Mouse (Mus musculus): ENCODE measurements around the gene Ngrn. TPM values are rescaled to one million over a fixed set of nuclear protein-coding genes. Genes with fewer than 3 reads are reported as not detected.
A peak's percentile ranks its signal among the peaks of the same experiment; 100 is the strongest.

Ngrn gene
- polyA plus RNA-seq, 1 experiment from 2014 or later, result 73.8 TPM

DNA sequence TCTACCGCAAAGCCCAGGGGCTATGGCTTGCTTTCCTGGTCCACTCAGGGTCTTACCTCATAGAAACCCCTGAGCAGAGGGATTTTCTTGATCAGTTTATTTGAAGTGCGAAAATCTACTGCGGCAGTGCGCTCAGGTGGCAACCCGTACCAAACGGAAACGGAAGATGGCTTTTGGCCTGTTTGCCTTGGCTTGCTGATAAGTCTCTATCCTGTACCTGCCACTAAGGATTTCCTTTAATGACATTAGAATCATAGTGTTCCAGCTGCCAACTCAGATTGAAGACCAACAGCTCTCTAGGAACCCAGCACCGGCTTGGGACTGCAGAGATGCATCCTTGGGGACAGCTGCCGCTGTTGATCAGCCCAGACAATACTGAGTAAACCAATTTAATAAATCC is 27.2 kb upstream of the Ngrn start:
- H3K4me2 ChIP-seq, result peak overlapping the region; percentile 70
- H3K4me1 ChIP-seq (replicated peaks), result peaks cover 29% of the 10 kb centered on the region
- WGBS, result 80% methylated on average over 9 of the region's 9 CpGs
- H3K36me3 ChIP-seq, result peaks cover 4% of the 10 kb centered on the region; the same call in 1 of the 2 replicates
- H3K27me3 ChIP-seq, result 0 out of 2 replicates have a peak, but pooled peaks cover 5% of the 10 kb centered on the region
- no peak for ATAC-seq (ENCODE audit: low FRiP score, low read depth)
- H3K9me3 ChIP-seq, result no peaks in the 10 kb centered on the region
- no peak overlapping the region for H3K9ac ChIP-seq
- H3K27ac ChIP-seq (replicated peaks), result no peak overlapping the region
- peak overlapping the region; percentile 93 for H3K4me3 ChIP-seq

DNA sequence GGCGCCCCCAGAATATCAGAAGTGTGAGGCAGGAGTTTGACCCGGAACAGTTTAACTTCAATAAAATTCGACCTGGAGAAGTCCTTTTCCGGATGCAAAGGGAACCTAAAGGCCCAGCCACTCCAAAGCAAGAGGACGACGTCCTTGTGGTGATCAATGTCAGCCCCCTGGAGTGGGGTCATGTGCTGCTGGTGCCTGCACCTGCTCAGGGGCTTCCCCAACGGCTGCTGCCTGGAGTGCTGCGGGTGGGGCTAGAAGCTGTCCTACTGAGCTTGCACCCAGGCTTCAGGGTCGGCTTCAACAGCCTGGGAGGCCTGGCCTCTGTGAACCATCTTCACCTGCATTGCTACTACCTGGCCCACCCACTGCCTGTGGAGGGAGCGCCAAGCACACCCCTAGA is 22.5 kb upstream of the Ngrn start:
- peaks cover 16% of the 10 kb centered on the region for H3K4me1 ChIP-seq (replicated peaks)
- H3K4me3 ChIP-seq, result no peak overlapping the region
- H3K9me3 ChIP-seq, result no peaks in the 10 kb centered on the region
- peaks cover 17% of the 10 kb centered on the region; the same call in 1 of the 2 replicates for H3K36me3 ChIP-seq
- H3K27me3 ChIP-seq, result no peaks in the 10 kb centered on the region
- WGBS, result 91% methylated on average over 10 of the region's 10 CpGs
- no peak overlapping the region for H3K4me2 ChIP-seq
- no peak overlapping the region for H3K9ac ChIP-seq
- H3K27ac ChIP-seq (replicated peaks), result no peak overlapping the region
- ATAC-seq (ENCODE audit: low FRiP score, low read depth), result no peak

- H3K9me3 ChIP-seq, result no peaks in the 10 kb centered on the region
- no peaks in the 10 kb centered on the region for H3K27me3 ChIP-seq
- H3K9ac ChIP-seq, result no peak overlapping the region
- ATAC-seq (ENCODE audit: low FRiP score, low read depth), result no peak
- H3K4me1 ChIP-seq (replicated peaks), result 0 out of 2 replicates have a peak, but pooled peaks cover 3% of the 10 kb centered on the region
- 89% methylated on average over 4 of the region's 4 CpGs for WGBS
- H3K36me3 ChIP-seq, result peaks cover 17% of the 10 kb centered on the region; the same call in 1 of the 2 replicates
- H3K4me2 ChIP-seq, result no peak overlapping the region
- H3K27ac ChIP-seq (replicated peaks), result no peak overlapping the region
- H3K4me3 ChIP-seq, result no peak overlapping the region
Measured at GRCm38 (mm10) chr7:80241661-80242060, 19.4 kb upstream of the Ngrn start.

GRCm38 (mm10) chr7:80244851-80245250 is 16.2 kb upstream of the Ngrn start:
- 95% methylated on average over 4 of the region's 4 CpGs for WGBS
- H3K27me3 ChIP-seq, result no peaks in the 10 kb centered on the region
- ATAC-seq (ENCODE audit: low FRiP score, low read depth), result no peak
- H3K4me1 ChIP-seq (replicated peaks), result 0 out of 2 replicates have a peak, but pooled peaks cover 5% of the 10 kb centered on the region
- H3K9ac ChIP-seq, result no peak overlapping the region
- no peak overlapping the region for H3K4me3 ChIP-seq
- H3K36me3 ChIP-seq, result 0 out of 2 replicates have a peak, but pooled peaks cover 8% of the 10 kb centered on the region
- H3K9me3 ChIP-seq, result no peaks in the 10 kb centered on the region
- no peak overlapping the region for H3K4me2 ChIP-seq
- H3K27ac ChIP-seq (replicated peaks), result no peak overlapping the region

DNA sequence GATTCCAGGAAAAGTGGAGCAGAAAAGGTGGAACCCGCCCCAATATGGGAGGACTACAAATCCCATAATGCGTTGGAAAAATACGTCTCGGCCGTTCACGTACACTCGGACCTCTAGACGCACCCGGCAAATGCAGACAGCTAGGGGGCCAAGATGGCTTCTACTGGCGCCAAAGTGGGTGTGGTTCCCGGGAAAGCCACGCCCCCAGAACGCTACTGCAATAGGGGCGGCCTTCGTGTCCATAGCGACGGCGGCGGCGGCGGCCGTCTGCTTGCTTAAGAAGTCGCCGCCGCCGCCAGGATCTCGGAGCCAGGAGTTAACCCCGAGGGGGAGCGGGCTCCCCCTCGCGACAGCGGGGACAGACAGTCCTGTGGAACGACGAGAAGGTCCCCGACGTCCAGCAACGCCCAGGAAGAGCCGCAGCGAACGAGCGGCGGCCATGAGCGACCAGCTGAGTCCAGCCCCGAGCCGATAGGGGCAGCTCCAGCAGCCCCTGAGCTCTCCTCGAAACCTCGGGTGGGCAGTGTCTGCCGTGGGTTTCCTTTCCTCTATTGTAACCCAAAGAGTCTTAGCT is 14.8 kb upstream of the Ngrn start, which contains the start of gene Ttll13:
Gene Ttll13, plus strand, starts transcription at position 229 of the 574 bp plus-strand sequence.
- Histone ChIP-seq H3K9me3 (no peaks in the 10 kb centered on the region), H3K27me3 (0 out of 2 replicates have a peak, but pooled peaks cover 2% of the 10 kb centered on the region), H3K36me3 (no peaks in the 10 kb centered on the region), H3K4me3 (peak within 1 kb of the TSS; percentile 59), H3K4me1 (replicated peaks) (0 out of 2 replicates have a peak, but pooled peaks cover 5% of the 10 kb centered on the region), H3K27ac (replicated peaks) (peak within 1 kb of the TSS; percentile 88), H3K9ac (peak within 1 kb of the TSS; percentile 68), H3K4me2 (peak within 1 kb of the TSS; percentile 62)
- ATAC-seq (ENCODE audit: low FRiP score, low read depth), result peak; percentile 99
- under 1% methylated on average over 47 of the region's 48 CpGs for WGBS

DNA sequence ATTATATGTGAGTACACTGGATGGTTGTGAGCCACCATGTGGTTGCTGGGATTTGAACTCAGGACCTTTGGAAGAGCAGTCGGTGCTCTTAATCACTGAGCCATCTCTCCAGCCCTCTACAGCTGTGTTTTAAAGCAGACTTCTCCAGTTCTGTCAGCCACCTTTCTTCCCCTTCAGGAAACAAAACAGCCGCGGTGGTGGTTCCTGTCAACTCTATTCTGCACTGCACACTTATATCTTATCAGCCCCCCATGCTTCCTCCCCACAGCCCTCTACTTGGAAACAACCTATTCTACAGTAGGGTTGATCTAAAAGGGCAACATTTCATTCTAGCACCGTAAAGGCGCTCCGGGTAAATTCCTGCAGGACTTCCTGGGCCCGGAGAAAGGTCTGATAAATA is 14.2 kb upstream of the Ngrn start:
- Histone ChIP-seq H3K4me1 (replicated peaks) (0 out of 2 replicates have a peak, but pooled peaks cover 5% of the 10 kb centered on the region), H3K27me3 (0 out of 2 replicates have a peak, but pooled peaks cover 2% of the 10 kb centered on the region), H3K4me3 (peak overlapping the region; percentile 59), H3K9me3 (no peaks in the 10 kb centered on the region), H3K9ac (no peak overlapping the region), H3K27ac (replicated peaks) (peak overlapping the region; percentile 88; the same call in 1 of the 2 replicates), H3K36me3 (no peaks in the 10 kb centered on the region), H3K4me2 (peak overlapping the region; percentile 62)
- WGBS, result 66% methylated on average over 7 of the region's 7 CpGs
- no peak for ATAC-seq (ENCODE audit: low FRiP score, low read depth)

- Histone ChIP-seq H3K9ac (no peak overlapping the region), H3K4me1 (replicated peaks) (no peaks in the 10 kb centered on the region), H3K4me3 (no peak overlapping the region), H3K36me3 (no peaks in the 10 kb centered on the region), H3K9me3 (no peaks in the 10 kb centered on the region), H3K27me3 (peaks cover 14% of the 10 kb centered on the region; the same call in 1 of the 2 replicates), H3K4me2 (no peak overlapping the region), H3K27ac (replicated peaks) (no peak overlapping the region)
- ATAC-seq (ENCODE audit: low FRiP score, low read depth), result no peak
- 72% methylated on average over 7 of the region's 7 CpGs for WGBS
Measured at GRCm38 (mm10) chr7:80252437-80252836, 8.6 kb upstream of the Ngrn start.

DNA sequence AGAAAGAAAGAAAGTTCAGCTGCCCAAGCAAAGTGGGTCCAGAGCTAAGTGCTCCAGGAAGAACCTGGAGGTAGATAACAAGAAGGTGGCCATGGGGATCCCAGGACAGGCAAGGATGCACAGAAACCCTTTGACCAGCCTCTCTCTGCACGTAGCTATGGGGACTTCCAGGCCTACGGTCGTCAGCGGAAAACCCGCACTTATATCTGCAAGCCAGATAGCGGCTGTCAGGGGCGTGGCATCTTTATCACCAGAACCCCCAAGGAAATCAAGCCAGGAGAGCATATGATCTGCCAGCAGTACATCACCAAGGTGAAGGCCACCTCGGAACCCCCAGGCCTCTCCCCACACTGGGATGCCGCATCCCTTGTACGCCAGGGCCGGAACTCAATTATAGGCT is 8.1 kb upstream of the Ngrn start:
- WGBS, result 87% methylated on average over 11 of the region's 11 CpGs

DNA sequence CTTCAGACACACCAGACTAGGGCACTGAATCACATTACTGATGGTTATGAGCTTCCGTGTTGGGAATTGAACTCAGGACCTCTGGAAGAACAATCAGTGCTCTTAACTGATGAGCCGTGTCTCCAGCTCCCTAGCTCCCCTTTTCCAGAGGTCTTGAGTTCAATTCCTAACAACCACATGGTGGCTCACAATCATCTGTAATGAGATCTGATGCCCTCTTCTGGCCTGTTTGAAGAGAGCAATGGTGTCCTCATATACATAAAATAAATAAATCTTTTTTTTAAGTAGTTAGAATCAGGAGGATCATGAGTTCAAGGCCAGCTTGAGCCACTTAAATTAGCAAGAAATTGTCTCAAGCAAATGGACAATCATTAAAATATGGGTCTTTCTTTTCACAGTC is 5.0 kb upstream of the Ngrn start:
- H3K9ac ChIP-seq, result no peak overlapping the region
- no peaks in the 10 kb centered on the region for H3K36me3 ChIP-seq
- ATAC-seq (ENCODE audit: low FRiP score, low read depth), result no peak
- H3K9me3 ChIP-seq, result no peaks in the 10 kb centered on the region
- peaks cover 35% of the 10 kb centered on the region for H3K27me3 ChIP-seq
- no peak overlapping the region for H3K4me3 ChIP-seq
- no peak overlapping the region for H3K27ac ChIP-seq (replicated peaks)
- no peak overlapping the region for H3K4me2 ChIP-seq
- 73% methylated on average over 2 of the region's 2 CpGs for WGBS
- peaks cover 6% of the 10 kb centered on the region for H3K4me1 ChIP-seq (replicated peaks)

More for the DNA sequence above, 8.1 kb upstream of the Ngrn start:
- Histone ChIP-seq H3K9me3 (no peaks in the 10 kb centered on the region), H3K9ac (no peak overlapping the region), H3K4me3 (no peak overlapping the region), H3K36me3 (no peaks in the 10 kb centered on the region), H3K27me3 (peaks cover 17% of the 10 kb centered on the region), H3K4me1 (replicated peaks) (no peaks in the 10 kb centered on the region), H3K27ac (replicated peaks) (no peak overlapping the region), H3K4me2 (no peak overlapping the region)
- no peak for ATAC-seq (ENCODE audit: low FRiP score, low read depth)

DNA sequence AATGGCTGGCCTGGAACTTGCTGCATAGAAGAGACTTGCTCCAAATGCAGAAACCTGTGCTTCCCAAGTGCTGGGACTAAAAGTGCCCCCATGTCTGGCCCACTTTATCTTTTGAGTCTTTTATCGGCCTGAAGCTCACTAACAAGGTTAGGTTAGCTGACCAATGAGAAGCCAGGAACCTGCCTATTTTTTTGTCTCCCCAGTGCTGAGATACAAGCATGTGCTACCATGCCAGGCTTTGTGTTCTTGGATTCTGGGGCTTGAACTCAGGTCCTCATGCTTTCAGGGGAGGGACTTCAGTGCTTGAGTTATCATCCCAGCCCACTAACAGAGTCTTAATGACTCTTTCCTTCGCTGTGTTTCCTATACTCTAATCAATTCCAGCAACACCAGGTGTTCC is 3.3 kb upstream of the Ngrn start:
- Histone ChIP-seq H3K4me1 (replicated peaks) (peaks cover 15% of the 10 kb centered on the region), H3K27ac (replicated peaks) (no peak overlapping the region), H3K9me3 (no peaks in the 10 kb centered on the region), H3K36me3 (no peaks in the 10 kb centered on the region), H3K9ac (no peak overlapping the region), H3K4me3 (no peak overlapping the region), H3K27me3 (peaks cover 35% of the 10 kb centered on the region), H3K4me2 (no peak overlapping the region)
- ATAC-seq (ENCODE audit: low FRiP score, low read depth), result no peak
- 74% methylated on average over 2 of the region's 2 CpGs for WGBS

DNA sequence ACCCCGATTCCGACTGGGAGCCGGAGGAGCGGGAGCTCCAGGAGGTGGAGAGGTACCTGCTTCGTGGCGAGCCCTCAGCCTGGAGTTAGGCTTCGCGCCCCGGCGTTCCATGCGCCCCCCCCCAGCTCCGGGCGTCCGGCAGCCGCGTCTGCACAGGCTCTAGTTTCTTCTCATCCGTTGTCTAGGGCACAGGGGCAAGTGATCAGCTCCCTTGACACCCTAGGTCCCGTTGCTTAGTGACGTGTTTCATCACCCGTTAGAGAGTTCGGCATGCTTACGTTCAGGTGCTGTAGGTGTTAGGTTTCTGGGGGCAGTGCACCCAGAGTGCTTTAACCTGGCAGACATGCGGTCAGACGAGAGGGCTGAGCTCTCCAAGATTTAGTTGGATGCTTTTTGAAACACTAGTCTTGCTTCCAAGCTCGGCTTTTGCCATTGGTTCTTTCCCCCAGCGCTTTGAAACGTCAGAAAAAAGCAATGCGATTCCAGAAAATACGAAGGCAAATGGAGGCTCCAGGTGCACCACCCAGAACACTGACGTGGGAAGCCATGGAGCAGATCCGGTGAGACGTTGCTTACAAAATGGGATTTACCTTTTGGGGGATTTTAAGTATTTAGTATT is 466 bp downstream of the Ngrn start:
- under 1% methylated on average over 32 of the region's 32 CpGs for WGBS
- Histone ChIP-seq H3K4me3 (peak overlapping the region; percentile 96), H3K27me3 (peaks cover 32% of the 10 kb centered on the region), H3K4me2 (peak overlapping the region; percentile 85), H3K4me1 (replicated peaks) (peaks cover 20% of the 10 kb centered on the region), H3K36me3 (peaks cover 28% of the 10 kb centered on the region), H3K27ac (replicated peaks) (peak overlapping the region; percentile 88), H3K9ac (peak overlapping the region; percentile 87), H3K9me3 (no peaks in the 10 kb centered on the region)
- ATAC-seq (ENCODE audit: low FRiP score, low read depth), result no peak; the same call in 1 of the 2 replicates

DNA sequence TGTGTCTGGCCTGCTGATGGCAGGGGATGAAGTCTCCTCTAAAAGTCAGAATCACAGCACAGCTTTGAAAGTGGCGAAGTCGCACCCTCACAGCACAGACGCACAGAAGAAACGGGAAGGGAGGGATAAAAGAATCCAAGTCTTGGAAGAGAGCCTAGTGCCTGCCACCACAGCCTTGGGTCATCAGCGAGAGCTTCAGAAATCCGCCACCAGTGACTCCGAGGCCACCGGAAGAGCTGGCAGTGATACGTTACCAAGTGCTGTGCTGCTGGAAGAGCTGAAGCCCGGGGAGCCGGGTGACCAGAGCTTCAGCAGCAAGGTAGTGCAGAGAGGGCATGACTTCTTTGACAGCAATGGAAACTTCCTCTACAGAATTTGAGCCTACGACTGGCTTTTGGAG is 3.6 kb downstream of the Ngrn start:
- H3K9ac ChIP-seq, result no peak overlapping the region
- no peak overlapping the region for H3K4me3 ChIP-seq
- no peak overlapping the region for H3K27ac ChIP-seq (replicated peaks)
- 0 out of 2 replicates have a peak, but pooled peaks cover 4% of the 10 kb centered on the region for H3K27me3 ChIP-seq
- no peak overlapping the region for H3K4me2 ChIP-seq
- no peaks in the 10 kb centered on the region for H3K9me3 ChIP-seq
- H3K36me3 ChIP-seq, result peaks cover 34% of the 10 kb centered on the region
- peaks cover 30% of the 10 kb centered on the region for H3K4me1 ChIP-seq (replicated peaks)
- no peak for ATAC-seq (ENCODE audit: low FRiP score, low read depth)
- WGBS, result 95% methylated on average over 12 of the region's 12 CpGs

Data from hindbrain, embryonic 15.5 days (tissue).